Mouse (Mus musculus) ES-Bruce4 (cell line): Measurements from ENCODE around the gene Mark3.

ENCODE experiments used
- CTCF ChIP-seq: IDR thresholded peaks from one replicate; pipeline ENCODE4 v1.8.1; 2011; ENCODE audit warnings: low read depth, low read length
- EP300 ChIP-seq: IDR thresholded peaks from 2 replicates; pipeline ENCODE4 v1.6.1; 2011; ENCODE audit warnings: low read depth, low read length; ENCODE audit not compliant: insufficient read depth
- POLR2A ChIP-seq: IDR thresholded peaks from one replicate; pipeline ENCODE4 v1.8.1; 2011; ENCODE audit warnings: low read length; ENCODE audit not compliant: insufficient read depth

DNA sequence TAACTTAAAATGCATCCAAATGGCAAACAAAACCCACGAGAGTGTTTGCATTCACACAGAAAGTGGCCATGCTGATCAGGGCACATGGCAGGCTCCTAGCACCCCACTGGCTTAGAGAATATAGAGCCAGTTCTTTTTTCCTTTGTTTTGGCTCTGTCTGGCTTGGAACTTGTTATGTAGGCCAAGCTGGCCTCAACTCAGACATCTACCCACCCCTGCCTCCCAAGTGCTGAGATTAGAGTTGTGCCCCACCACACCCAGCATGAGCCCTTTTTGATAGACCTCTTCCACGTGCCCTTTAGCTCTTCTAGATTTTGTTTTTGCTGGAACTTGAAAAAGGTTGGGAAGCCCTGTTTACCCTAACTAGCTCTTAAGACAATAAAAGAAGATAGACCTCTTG, 19.5 kb downstream of the Mark3 start:
- TF ChIP-seq POLR2A (no peak), CTCF (no peak), EP300 (no peak)
